8 mouse cellular contexts compared by ENCODE assay signal in the genomic region with DNA sequence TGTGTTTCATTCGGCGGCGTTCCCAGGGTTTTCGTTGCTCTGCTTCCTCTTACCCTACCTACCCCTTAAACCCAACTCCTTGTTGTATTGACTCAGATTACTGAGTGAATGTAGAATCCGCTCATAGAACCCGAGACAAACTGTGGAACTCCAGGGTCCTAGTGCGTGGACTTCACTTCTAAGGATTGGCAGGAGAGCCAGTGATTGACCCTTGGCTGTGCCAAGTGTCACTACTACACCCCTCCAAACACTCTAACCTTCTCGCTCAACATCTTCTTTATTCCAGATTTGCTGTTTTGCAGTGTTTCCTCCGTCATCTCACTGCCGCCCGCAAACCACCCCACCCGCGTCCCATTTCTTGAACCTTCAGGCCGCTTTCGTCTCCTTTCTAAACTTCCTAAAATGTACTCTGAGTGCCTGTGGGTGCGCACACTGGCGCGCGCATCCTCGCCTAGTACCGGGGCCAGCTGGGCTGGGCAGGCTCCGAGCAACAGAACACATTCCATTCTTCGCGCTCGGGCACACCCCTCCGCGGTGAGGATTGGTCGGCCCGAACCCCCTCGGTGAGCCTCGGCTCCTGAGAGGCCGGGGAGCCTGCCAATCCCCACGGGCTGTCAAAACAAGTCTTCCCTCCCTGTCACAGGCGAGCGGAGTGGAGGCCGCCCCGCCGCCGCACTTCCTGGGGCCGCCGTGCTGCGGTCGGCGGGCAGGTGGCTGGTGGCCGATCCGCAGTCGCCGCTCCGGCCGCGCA. TPM values are rescaled to one million over a fixed set of nuclear protein-coding genes. Genes with fewer than 3 reads are reported as not detected.
DNase-seq lines count a peak whose midpoint lies in the region; ATAC-seq lines count a peak whose summit lies in the region.

A gene (plus strand): TSS at position 650 of the 751 bp plus-strand sequence.

- H3K36me3 ChIP-seq in limb, embryonic 10.5 days = no peaks in the 10 kb centered on the region
- no peaks in the 10 kb centered on the region for H3K36me3 ChIP-seq in midbrain, embryonic 12.5 days

- DNase-seq in adrenal gland, postnatal 10 days = peak; percentile 97
- peak; percentile 92 for DNase-seq in embryo, embryonic 9.5 days (ENCODE audit: extremely low spot score)
- DNase-seq in heart, adult 11 months = peak; percentile 100
- peak; percentile 97 for DNase-seq in kidney, adult 18-20 months
- DNase-seq in limb, embryonic 10.5 days (ENCODE audit: low spot score) = peak; percentile 89
- DNase-seq in skeletal muscle tissue, adult 2 months (ENCODE audit: low read depth, low spot score) = peak; percentile 93

- peak within 1 kb of the TSS; percentile 79 for H3K27ac ChIP-seq in limb, embryonic 10.5 days
- H3K27ac ChIP-seq in midbrain, embryonic 12.5 days (replicated peaks) = peak within 1 kb of the TSS; percentile 76

- H3K9me3 ChIP-seq in limb, embryonic 10.5 days (replicated peaks) = no peaks in the 10 kb centered on the region
- H3K9me3 ChIP-seq in midbrain, embryonic 12.5 days = no peaks in the 10 kb centered on the region

- peak within 1 kb of the TSS; percentile 77 for H3K4me3 ChIP-seq in limb, embryonic 10.5 days
- peak within 1 kb of the TSS; percentile 74 for H3K4me3 ChIP-seq in midbrain, embryonic 12.5 days

- 5% methylated on average over 51 of the region's 51 CpGs for WGBS in limb, embryonic 10.5 days
- WGBS in midbrain, embryonic 12.5 days = 4% methylated on average over 50 of the region's 51 CpGs

- peak; percentile 99 for ATAC-seq in midbrain, embryonic 12.5 days (ENCODE audit: low FRiP score, low read depth)
- ATAC-seq in erythroid progenitor cell, adult 5-6 weeks (replicated peaks; ENCODE audit: low FRiP score, poor library complexity, severe bottlenecking) = no peak

- H3K4me1 ChIP-seq in limb, embryonic 10.5 days = peaks cover 20% of the 10 kb centered on the region
- peaks cover 14% of the 10 kb centered on the region for H3K4me1 ChIP-seq in midbrain, embryonic 12.5 days

- H3K9ac ChIP-seq in midbrain, embryonic 12.5 days (replicated peaks) = peak within 1 kb of the TSS; percentile 69

- H3K4me2 ChIP-seq in midbrain, embryonic 12.5 days (replicated peaks) = peak within 1 kb of the TSS; percentile 96

- H3K27me3 ChIP-seq in limb, embryonic 10.5 days (ENCODE audit: low read depth, poor library complexity, severe bottlenecking) = peaks cover 46% of the 10 kb centered on the region
- peaks cover 21% of the 10 kb centered on the region for H3K27me3 ChIP-seq in midbrain, embryonic 12.5 days

RNA-seq across cellular contexts. Expression of the gene that starts here (rescaled TPM):
- 1 to 10 TPM; 5.5 to 6.1 TPM for total RNA-seq in adrenal gland, postnatal 10 days (2021)
- 0.28 and 0.54 TPM in 2 replicates for polyA plus RNA-seq in limb, embryonic 10.5 days (2016; fragmentation: Nextera tagmentation; extraction: Ambion mirVana)
- polyA plus RNA-seq in midbrain, embryonic 12.5 days (2016; fragmentation: Nextera tagmentation; extraction: Ambion mirVana) = 2.2 and 3.6 TPM in 2 replicates
- under 0.01 and 1.7 TPM in 2 replicates for total RNA-seq in erythroid progenitor cell, adult 5-6 weeks (2015; ENCODE audit: low replicate concordance)
- 0.53 TPM in 1 of 2 replicates, not detected in the other for total RNA-seq in erythroid progenitor cell, adult 5-6 weeks (2017; ENCODE audit: low replicate concordance)

Comparison
In these comparisons a context has a peak if more than half of its experiments do, and no peak if none do; other contexts are left out.
1. Peak in DNase-seq, H3K4me3 ChIP-seq and H3K27ac ChIP-seq in limb, embryonic 10.5 days; RNA of the gene not detected or under 1 TPM.